Mouse (Mus musculus) right cerebral cortex, adult 18-20 months (tissue): ENCODE results near the gene Uqcc3.
"Not testable (repeated sequence)": the region's sequence is repeated elsewhere in the genome, so short reads cannot be mapped to it uniquely, and the experiment has no call there.

Source experiments
- DNase-seq: peaks from one replicate; pipeline ENCODE4 v3.0.0; 2022; ENCODE audit warnings: mixed read lengths

The Uqcc3 gene

GRCm38 (mm10) chr19:8844371-8845129 is 36.2 kb downstream of the Uqcc3 start:
- DNase-seq, result peak; percentile 70

- no peak for DNase-seq
These were observed 37.8 kb downstream of the Uqcc3 start for GRCm38 (mm10) chr19:8842961-8843360.

GRCm38 (mm10) chr19:8841012-8841411 is 39.7 kb downstream of the Uqcc3 start:
- DNase-seq, result no peak

- DNase-seq, result peak; percentile 77
These were observed 40.6 kb downstream of the Uqcc3 start for GRCm38 (mm10) chr19:8839908-8840791.

GRCm38 (mm10) chr19:8839103-8839907 is 41.4 kb downstream of the Uqcc3 start, which contains the start of gene Gng3:
Gng3 (minus strand) TSS chr19:8839194.
- peak; percentile 91 for DNase-seq

GRCm38 (mm10) chr19:8838041-8838730 is 42.5 kb downstream of the Uqcc3 start:
- DNase-seq, result no peak

GRCm38 (mm10) chr19:8837251-8837791 is 43.4 kb downstream of the Uqcc3 start, which contains the start of gene Bscl2:
Bscl2 (plus strand) TSS chr19:8837467.
- peak; percentile 89 for DNase-seq

GRCm38 (mm10) chr19:8836327-8836726 is 44.4 kb downstream of the Uqcc3 start:
- not testable (repeated sequence) for DNase-seq

GRCm38 (mm10) chr19:8832971-8833370 is 47.8 kb downstream of the Uqcc3 start:
- no peak for DNase-seq

- no peak for DNase-seq
These were observed 49.5 kb downstream of the Uqcc3 start for GRCm38 (mm10) chr19:8831262-8831661.

GRCm38 (mm10) chr19:8830664-8831063 is 50.1 kb downstream of the Uqcc3 start:
- no peak for DNase-seq
